Mouse (Mus musculus): ENCODE results near the gene Aamdc. TPM values are rescaled to one million over a fixed set of nuclear protein-coding genes. Genes with fewer than 3 reads are reported as not detected.

Gene Aamdc
- total RNA-seq (2021) = 100 to 1,000 TPM in 1 of 2 experiments, 10 to 100 TPM in 1; 97.6 to 118 TPM
- long read RNA-seq, experiment 1, transcript Aamdc-213 (5 exons, 883 nt) = major isoform, 120 of 247 reads
- long read RNA-seq, experiment 1, transcript Aamdc-202 (4 exons, 776 nt) = minor isoform, 6 of 247 reads
- long read RNA-seq, experiment 1, transcript Aamdc-206 (4 exons, 789 nt) = minor isoform, 52 of 247 reads
- long read RNA-seq, experiment 1, partial matches to known transcripts = 2 of 247 reads
- long read RNA-seq, experiment 1, other reads (novel, unspliced or antisense) = 57 of 247 reads
- long read RNA-seq, experiment 2, transcript Aamdc-206 (4 exons, 789 nt) = minor isoform, 25 of 171 reads
- long read RNA-seq, experiment 2, transcript Aamdc-213 (5 exons, 883 nt) = major isoform, 88 of 171 reads
- long read RNA-seq, experiment 2, transcript Aamdc-202 (4 exons, 776 nt) = minor isoform, 15 of 171 reads
- long read RNA-seq, experiment 2, partial matches to known transcripts = 4 of 171 reads
- long read RNA-seq, experiment 2, other reads (novel, unspliced or antisense) = 31 of 171 reads

DNA sequence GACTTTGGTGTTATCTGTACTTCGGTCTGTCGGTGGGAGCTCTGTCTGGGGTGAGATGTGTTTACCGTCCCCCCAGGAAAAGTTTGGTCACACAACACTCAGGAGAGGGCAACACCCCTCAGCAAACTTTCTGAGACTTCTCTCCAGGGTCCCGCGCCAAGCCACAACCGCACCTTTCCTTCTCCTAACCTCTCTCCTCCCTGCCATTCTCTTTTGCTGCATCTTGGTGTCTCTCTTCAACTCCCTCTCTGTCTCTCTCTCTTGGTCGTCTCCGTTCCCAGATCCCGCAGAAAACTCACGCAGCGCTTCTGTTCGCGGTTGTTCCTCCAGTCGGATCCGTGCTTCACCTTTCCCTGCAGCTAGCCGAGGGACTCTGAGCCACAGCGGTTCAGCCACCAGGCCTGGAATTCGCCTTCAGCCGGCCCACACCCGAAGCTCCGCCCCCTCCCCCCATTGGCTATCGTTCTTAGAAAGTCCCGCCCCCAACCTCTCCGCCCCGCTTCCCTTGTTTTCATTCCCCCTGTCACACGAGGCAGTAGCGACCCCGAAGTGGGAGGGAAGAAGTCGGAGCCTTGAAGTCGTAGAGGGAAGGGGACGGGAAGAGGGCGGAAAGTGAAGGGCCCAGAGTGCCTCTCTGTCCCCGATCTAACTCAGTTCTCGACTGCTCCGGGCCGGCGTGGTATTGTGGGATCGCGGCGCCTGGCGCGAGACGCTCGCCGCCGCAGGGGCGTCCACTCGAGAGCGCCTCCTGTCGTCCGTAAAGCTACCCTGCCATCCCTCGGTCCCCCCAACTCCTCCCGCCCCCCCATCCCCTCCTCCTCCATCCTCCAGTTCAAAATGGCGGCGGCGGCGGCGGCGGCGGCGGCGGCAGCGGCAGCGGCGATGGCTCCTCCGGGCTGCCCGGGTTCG, at the start of gene Aamdc, which contains the start of gene Rsf1:
TSS of gene Aamdc (minus strand) at position 431 of the 909 bp plus-strand sequence.
TSS of gene Rsf1 (plus strand) at position 823 of the 909 bp plus-strand sequence.
- DNase-seq = peak; percentile 96

DNA sequence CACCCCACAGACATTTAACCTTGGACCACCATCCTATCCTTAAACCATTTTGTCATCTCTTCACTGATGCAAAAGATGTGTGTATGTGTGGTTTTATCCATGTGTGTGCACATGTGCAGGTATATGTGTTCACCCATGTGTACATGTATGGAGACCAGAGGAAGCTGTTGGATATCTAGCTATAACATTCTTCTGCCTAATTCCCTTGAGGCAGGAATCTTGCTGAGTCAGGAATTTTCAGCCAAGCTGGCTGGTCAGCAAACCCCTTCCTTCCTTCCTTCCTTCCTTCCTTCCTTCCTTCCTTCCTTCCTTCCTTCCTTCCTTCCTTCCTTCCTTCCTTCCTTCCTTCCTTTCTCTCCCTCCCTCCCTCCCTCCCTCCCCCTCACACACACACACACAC, 44.1 kb upstream of the Aamdc start:
- no peak for DNase-seq

DNA sequence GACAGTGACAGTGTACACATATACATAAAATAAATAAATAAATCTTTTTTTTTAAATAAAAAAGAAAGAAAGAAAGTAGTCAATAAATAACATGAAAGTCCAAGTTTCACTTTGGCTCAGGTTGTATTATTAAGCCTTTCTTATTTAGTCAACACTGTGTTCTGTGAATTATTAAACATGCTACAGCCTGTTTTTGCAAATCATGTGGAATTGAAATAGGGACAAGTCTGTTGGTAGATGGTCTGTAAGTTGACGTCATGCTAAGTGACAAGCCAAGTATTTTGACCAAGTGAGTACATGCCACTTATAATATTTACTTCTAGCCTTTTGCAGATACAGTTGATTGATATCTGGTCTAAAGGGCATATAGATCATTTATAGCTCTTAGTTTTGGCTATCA, 43.4 kb upstream of the Aamdc start:
- DNase-seq = no peak

DNA sequence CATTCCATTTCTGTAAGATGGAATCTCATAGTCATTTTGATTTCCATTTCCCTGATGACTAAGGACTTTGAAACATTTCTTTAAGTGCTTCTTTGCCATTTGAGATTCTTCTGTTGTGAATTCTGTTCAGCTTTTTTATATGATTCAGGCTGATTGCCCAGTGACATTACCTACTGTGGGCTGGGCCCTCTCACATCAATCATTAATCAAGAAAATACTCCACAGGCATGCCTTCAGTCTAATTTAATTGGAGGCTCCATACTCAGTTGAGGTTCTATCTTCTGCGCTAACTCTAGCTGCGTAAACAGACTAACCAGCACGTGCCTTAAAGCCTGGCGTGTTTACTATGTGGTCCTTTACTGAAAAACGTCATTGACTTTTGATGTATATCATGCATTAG, 42.0 kb upstream of the Aamdc start:
- DNase-seq = no peak

DNA sequence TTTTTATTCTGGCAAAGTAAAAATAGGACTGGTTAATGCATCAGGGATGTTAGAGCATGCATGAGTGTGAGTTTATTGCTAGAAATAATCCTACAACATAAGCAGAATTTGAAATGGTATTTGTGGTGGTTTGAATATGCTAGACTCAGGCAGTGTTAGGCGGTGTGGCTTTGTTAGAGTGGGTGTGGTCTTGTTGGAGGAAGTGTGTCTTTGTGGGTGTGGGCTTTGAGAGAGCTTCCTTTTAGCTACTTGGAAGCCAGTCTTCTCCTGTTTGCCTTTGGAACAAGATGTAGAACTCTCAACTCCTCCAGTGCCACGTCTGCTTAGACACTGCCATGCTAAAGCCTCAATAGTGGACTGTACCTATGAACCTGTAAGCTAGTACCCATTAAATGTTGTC, 19.3 kb upstream of the Aamdc start:
- DNase-seq = no peak

DNA sequence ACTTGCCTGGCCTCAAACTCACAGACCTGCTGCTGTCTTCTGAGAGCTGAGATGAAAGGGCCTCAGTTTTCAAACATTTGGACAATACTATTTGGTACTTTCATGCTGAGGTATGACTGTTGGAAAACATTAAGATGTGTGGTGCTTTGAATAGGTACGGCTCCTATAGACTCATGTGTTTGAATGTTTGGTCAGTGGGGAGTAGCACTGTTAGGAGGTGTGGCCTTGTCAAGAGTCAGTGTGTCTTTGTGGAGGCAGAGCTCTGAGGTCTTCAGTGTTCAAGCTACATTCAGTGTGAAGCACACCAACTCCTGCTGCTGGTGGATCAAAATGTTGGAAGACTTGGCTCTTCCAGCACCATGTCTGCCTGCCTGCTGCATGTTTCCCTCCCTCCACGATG, 14.2 kb upstream of the Aamdc start:
- no peak for DNase-seq

DNA sequence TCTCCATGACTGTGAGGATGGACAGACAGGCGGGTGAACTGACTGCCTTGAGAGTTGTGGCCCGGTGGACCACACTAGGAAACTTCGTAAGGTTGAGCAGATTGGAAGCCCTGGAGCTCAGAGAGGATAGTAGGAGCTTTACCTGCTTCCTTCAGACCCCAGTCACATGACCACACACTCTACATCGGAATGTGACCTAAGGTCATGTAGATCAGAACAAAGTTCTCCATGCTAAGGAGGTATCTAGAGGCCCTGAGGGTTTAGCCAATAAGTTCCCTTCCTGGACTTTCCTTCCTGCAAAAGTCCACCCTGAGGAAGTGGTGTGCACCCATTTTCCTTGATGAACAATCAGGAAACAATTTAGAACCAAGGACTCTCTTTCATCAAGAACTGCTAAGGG, 13.1 kb upstream of the Aamdc start:
- no peak for DNase-seq

DNA sequence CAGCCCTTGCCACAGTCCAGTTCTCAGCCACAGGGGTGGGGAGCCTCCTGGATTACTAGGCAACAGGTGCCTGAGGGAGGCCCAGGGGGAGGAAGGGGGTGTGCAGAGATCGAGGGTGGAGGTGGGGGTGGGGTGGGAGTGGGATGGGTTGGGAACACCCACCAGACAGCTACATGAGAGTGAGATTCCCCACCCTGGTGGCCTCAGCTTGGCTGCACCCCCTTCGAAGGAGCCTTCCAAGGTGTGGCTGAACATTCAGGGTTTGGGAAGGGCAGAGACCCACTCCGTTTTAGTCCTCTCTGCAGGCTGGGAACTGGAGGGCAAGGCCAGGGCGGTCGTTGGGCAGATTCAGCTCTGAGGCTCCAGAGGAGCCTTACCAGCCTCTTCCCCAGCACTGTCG, 12.0 kb upstream of the Aamdc start:
- no peak for DNase-seq

DNA sequence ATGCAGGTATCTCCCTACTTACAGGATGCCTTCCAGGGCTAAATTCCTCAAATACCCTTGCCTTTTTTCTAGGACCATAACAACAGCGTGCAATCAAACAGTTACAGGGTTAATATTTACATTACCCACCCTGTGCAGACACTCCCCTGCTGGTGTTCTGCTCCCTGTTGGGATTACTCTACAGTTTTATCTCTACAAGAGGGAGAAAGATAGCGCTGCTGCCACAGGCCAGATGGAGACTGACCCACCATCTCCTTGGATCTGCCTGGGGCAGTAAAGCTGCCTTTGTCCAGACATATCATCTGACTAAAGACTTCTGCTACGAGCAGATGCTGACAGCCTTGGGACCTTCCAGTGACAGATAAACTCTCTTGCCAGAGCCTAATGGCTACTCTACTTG, 11.2 kb upstream of the Aamdc start:
- DNase-seq = no peak

DNA sequence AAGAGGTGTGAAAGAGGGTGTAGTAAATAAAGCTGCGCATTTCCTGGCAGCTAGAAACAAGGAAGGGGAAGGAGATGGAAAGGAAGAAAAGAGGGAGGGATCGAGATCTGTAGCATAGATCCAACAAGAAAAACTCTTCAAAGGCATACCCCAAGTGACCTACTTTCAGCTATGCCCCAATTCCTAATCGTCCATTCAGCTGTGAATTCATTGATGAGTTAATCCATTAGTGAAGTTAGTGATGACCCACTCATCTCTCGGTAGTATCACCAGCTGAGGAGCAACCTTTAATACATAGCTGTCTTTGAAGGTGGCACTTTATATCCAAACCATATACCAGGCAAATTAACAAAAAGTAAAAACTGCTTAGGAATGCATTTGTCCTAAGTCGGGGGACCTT, 9.2 kb upstream of the Aamdc start:
- no peak for DNase-seq

DNA sequence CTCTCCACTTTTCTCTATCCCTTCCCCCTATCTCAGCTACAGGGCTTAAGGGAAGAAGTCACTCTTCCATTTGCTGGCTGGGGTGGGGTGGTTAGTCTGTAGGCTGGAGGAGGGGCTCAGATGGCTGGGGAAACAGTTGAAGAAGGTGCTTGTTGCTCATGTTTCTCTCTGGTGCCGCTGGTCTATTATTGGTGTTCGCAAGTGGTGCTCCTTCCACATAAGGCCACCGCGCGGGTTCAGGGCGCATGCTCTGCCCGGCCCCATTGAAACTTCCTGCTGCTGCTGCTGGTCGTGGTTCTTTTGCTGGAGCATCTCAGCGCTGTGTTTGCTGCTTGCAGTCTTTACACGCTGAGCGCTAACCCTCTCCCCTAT, 1.5 kb upstream of the Aamdc start:
- peak; percentile 82 for DNase-seq

DNA sequence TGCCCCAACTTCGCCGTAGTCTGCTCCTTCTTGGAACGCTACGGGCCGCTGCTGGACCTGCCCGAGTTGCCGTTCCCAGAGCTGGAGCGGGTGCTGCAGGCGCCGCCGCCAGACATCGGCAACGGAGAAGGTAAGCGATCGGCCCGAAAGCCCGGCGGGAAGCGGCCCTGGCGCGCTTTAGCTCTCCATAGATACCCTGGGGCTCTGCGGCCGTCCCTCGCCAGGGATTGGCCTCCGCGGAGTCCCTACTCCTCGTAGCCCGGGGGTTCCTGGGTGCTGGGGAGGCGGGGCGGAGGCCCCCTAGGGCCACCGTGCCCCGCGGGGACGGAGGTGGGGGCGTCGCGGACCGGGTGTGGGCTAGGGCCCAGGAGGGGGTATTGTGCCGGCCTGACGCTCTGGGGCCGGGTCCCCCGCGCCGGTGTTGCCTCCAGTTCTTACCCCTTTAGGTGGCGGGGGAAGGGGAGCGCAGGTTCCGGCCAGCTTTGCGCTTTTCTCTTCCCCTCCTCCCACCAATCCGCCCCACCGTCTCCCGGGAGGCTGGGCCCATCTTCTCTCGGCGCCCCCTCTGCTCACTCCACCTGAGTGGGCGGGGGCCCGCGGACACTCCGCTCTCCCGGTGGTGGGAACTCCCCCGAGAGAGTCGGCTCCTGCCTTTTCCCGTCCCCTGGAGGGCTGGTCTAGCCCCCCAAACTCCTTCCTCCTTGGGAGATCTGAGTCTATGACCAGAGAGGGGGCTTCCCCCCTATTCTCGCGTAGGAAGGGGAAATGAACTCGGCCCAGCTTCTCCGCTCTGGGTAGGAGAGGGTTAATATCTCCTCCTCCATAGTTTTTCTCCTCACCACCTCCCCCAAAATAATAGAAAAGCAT, 912 bp upstream of the Aamdc start:
- peak; percentile 57 for DNase-seq

DNA sequence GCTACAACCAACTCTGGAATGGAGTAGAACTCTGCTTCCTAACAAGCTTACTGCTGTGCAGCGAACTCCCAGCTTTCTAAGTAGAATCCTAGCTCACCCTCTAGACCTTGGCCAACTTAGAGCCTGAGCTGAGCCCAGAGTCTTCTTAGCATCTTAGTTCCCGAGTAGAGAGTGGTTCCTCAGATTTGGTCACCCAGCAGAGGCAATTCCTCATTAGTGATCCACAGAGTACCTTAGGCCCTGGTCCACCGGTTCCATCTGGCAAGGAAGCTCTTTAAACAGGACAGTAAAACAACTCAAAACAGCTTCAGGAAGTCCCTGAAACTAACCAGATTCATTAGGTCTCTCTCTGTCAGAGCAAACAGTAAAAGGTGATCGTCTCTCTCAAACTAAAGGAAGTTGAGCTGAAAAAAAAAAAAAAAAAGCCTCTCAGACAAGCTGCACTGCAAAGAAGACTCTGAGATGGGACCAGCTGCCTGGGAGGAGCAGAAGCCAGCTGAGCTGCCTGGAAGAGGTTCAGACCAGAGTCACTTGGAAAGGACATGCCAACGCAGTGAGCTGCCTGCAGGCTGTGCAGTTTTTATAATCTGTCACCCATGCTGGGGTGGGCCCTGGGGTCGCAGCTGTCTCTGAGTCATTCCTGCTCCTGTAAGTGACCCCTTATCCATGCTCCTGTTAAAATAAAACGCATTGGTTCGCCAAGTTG, 783 bp downstream of the Aamdc start:
- DNase-seq = peak; percentile 71

DNA sequence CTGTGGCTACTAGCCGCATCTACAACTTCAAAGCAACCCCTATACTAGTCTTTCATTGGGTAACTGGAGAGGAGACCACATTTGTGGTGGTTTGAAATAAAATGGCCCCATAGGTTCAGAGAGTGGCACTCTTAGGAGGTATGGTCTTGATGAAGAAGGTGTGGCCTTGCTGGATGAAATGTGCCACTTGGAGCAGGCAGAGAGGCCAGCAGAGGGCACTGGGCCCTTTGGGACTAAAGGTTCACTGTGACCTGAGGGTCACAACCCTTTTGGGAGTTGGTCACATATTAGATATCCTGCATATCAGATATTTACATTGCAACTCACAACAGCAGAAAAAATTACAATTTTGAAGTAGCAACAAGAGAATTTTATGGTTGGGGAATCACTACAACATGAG, 8.9 kb downstream of the Aamdc start:
- DNase-seq = no peak

DNA sequence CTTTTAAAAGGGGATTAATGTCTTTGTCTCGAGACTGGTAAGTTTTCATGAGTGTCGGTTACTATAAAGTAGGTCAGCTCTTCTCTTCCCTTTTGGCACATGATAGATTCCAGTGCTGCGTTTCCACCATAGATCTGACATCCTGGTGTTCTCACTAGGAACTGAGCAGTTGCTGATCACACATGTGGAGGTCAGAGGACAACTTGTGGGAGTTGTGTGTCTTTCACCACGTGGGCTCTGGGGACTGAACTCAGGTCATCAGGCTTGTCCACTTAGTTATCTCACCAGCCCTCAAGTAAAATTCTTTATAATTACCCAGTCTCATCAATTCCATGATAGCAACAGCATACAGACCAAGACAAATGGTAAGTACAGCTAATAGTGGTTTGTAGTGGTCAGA, 9.9 kb downstream of the Aamdc start:
- DNase-seq = no peak

DNA sequence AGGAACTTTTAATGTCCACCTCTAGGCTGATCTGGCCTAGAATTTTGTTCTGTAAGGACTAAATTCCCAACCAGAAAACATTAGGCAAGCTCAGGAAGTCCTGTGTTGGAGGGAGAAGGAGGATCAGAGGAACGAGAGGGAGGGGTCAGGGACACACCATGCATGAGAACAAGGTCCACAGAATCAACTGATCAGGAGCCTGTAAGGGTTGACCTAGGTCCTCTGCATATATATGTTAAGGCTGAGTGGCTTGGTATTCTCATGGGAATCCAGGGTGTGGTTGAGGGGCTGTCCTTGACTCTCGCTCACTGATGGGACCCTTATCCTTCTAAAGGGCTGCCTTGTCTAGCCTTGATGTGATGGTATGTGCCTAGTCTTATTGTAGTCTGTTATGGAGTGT, 15.7 kb downstream of the Aamdc start:
- DNase-seq = no peak

DNA sequence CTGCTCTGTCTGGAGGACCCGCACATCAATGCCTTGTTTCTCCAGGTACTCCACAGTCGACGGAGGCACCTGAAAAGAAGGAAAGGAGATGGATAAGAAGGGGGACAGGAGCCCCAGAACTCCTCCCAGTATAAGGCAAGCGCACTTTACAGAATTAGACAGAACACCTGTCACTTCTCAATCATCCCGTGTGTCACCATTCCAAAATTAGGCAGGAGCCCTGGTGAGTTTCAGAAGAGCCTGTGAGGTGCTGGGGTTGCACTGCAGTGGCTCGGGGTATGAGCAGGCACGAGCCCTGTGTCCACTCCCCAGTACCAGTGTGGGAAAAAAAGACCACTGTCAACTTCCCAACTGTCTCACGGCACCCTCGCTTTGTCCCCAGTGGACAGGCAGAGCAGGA, 28.6 kb downstream of the Aamdc start:
- peak; percentile 25 for DNase-seq

DNA sequence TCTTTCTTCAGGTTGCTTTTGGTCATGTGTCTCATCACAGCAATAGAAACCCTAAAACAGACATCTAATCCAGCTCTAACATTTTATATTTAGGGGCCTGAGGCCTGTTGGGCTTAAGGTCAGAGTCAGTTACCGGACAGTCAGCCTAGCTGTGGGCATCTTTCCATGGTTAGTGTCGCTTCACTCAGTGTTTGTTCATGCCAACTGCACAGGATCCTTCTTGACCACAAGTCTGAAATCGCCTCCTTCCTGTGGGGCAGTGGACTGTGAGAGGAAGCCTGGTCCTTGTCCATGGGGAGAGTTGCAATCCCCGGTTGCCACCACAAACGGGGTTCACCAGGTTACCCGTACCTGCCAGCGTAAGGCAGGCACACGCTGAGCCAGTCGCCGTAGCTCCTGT, 30.0 kb downstream of the Aamdc start:
- DNase-seq = no peak

DNA sequence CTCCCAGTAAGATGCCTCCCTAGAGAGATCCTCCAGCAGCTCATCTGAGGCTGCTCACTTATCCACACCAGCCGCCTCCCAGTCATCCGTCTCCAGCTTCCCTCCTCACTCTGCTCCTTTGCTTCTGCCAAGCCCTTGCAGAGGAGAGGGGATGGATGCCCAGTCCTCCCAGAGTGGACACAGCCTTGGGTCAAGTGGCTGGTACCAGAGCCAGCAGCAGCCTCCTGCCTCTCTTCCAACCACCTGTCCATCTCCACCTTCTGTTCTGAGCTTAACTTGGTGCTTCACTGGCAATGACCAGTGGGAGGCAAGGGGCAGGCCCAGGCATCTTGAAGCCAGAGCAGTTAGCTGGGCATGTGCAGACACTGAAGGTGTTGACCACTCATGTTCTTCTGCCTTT, 32.8 kb downstream of the Aamdc start:
- peak; percentile 70 for DNase-seq

DNA sequence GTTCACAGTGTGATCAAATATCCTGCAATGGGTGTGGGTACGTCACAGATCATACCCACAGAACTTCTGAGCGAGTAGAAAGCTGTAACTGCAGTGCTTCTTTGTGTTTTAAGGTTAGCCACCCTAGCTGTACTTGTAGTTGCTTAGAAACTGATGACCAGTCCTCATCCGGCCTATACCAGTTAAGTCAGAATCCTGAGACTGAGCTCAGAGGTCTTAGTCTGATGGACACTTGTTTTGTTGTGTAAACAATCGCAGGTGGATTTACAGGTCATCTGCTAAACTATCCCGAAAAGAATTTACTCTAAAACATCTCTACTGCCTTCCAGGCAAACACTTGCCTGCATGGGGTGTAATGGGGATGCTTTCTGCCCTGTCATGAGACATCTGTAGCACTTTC, 42.7 kb downstream of the Aamdc start:
- DNase-seq = no peak

DNA sequence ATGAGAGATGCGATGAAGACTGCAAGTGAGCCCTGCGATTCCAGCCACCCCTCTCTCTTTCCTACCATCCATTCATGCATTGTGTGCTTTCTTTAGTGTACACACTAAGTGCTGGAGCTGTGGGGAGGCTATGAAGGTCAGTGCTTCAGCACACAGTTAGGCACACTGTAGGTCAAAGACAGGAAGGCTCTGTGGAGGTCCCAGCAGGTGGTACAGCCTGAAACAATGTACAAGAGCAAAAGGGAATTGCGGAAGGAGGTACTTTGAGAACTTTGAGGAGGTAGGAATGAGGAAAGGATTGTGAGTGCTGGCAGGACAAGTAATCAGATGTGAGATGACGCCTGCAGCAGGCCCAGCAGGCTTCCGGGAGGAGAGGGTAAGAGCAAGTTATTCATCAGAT, 43.8 kb downstream of the Aamdc start:
- no peak for DNase-seq

DNA sequence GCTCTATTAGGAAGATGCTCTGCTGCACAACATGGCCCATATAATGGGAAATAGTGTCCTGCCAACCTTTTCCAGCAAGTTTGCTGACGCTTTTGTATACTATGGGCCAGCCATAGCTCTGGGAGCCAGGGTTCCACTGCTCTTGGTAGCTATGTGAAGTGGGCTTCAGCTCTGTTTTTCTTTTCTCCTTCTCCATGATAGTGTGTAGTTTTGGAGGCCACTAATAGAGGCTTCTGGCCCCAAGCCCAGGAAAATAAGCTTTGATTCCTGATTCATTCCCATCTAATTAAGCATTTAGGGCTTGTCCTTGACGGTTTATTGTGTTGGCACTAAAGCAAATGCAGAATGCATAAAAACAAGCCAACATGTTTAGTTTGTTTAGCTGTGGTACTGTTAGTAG, 59.4 kb downstream of the Aamdc start:
- no peak for DNase-seq

Measured in gastrocnemius, postnatal 25 days (tissue).